Mouse (Mus musculus) T-helper 1 cell (primary cell): ENCODE data around the gene Olfr1000.
"Not testable (repeated sequence)": the region's sequence is repeated elsewhere in the genome, so short reads cannot be mapped to it uniquely, and the experiment has no call there.

ENCODE experiments used
- in situ Hi-C: fragments of 300-600 bp; cut with MboI, MseI; formaldehyde crosslinking; loops from one replicate; pipeline ENCODE4 v1.15.1; 2025; ENCODE audit warnings: high pct_unique_total_duplicates

Gene Olfr1000

DNA sequence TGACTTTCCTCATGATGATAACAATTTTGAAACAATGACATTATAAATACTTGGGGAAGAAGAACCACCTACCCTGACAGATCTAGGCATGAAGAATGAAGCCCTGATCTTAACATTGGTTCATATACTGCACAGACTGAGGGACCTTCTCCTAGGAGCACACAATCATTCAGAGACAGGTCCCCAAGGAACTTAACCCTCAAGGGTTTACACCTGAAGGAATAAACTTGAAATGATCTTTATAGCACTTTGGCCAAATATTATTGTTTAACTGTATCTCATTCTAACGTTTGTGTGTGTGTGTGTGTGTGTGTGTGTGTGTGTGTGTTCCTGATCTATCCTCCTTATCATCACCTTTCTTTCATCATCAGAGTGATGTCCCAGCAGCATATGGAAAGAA, at the start of gene Olfr1000:
Gene Olfr1000, minus strand, starts transcription at position 101 of the 400 bp plus-strand sequence.
- in situ Hi-C loops, result no loop called here

DNA sequence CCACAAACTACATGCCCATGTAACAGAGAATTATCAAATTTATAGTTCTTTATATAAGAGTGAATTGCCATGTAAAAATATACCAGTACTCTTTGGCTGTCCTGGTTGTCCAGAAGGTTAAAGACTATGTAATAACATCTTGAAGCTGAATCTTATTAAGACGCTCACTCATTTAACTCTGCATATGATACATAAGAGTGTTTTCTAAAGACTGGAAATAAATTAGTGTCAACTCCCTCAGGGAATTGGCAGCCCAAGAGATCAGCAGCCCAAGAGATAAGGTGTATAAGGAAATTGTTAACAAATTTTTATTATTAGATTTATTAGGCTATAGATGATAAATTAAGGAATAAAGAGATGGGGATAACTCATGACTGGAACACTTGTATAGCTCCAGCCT, 38.9 kb upstream of the Olfr1000 start, which contains the start of gene Olfr1002:
Gene Olfr1002, minus strand, starts transcription at position 101 of the 400 bp plus-strand sequence.
- in situ Hi-C loops, result no loop called here

GRCm38 (mm10) chr2:85588648-85589047, 23.1 kb downstream of the Olfr1000 start, which contains the start of gene Olfr998:
Gene Olfr998 (plus strand): TSS chr2:85588948.
- in situ Hi-C loops, result not testable (repeated sequence)

- in situ Hi-C loops, result no loop called here
Measured at GRCm38 (mm10) chr2:85578915-85579314, 32.8 kb downstream of the Olfr1000 start, which contains the start of gene Olfr996. Gene Olfr996 (plus strand): TSS chr2:85579215.

DNA sequence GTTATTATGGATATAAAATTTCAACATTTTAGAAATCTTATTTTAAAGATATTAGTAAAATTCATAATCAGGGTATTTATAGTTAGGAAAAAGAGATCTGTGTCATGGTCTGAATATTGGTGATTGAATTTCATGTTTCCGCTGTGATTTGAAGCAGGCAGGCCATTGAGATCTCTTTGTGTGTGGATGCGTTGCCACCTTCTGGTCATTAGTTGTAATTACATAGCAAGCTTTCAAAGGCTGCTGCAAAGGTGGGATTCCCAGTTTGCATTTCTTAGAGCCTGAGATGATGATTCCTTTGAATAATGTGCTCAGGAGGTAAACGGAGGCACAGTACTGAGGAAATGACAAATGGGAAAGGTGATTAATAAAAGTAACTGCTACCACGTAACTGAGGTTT, 50.5 kb downstream of the Olfr1000 start:
- in situ Hi-C loops, result loop anchor here (5.0 to 10.0 kb wide), 2 partner anchors 316 to 439 kb away; no protein-coding TSS in a partner anchor

GRCm38 (mm10) chr2:85560226-85560625, 51.5 kb downstream of the Olfr1000 start:
- in situ Hi-C loops, result loop anchor here (5.0 to 10.0 kb wide), 2 partner anchors 315 to 438 kb away; no protein-coding TSS in a partner anchor
